Comparison of ENCODE assay signal across 14 mouse cellular contexts in the genomic region with DNA sequence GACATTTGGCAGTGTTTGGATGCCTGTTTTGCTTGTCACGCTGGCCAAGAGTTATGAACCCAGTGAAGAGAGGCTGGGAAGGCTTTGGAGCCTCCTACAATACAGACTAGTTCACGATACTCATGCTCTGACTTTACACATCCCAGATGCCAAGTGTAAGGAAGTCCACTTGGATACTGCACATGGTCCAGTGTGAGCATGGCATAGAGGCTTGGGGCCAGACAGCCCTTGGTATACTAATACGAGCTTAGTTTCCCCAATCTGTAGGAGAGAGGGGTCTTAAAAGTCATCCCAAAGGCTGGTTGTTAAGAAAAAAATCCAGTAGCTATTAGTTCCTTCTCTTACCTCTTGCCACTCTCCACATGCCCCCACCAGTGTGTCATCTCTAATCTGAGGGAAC. TPM values are rescaled to one million over a fixed set of nuclear protein-coding genes. Genes with fewer than 3 reads are reported as not detected.
DNase-seq lines count a peak whose midpoint lies in the region; ATAC-seq lines count a peak whose summit lies in the region.
"Had no signal": no experiment of that assay in that cellular context is flagged by ENCODE, and none has a peak within 500 bp of the region (broad histone marks: within the 10 kb centered on the region; RNA-seq: fewer than 3 reads in every experiment).

No protein-coding gene starts in this region.

- no peaks in the 10 kb centered on the region for H3K27me3 ChIP-seq in forebrain, embryonic 14.5 days (replicated peaks; ENCODE audit: control insufficient read depth, insufficient read depth, low read length)
- no peaks in the 10 kb centered on the region for H3K27me3 ChIP-seq in limb, embryonic 10.5 days (ENCODE audit: low read depth, poor library complexity, severe bottlenecking)
- H3K27me3 ChIP-seq in neural tube, embryonic 13.5 days: no peaks in the 10 kb centered on the region
- no peaks in the 10 kb centered on the region for H3K27me3 ChIP-seq in intestine, embryonic 15.5 days (replicated peaks)
- H3K27me3 ChIP-seq: limb, embryonic 12.5 days had no signal

- H3K27ac ChIP-seq in forebrain, embryonic 14.5 days (ENCODE audit: low read depth, low read length): peak overlapping the region; percentile 86
- H3K27ac ChIP-seq in limb, embryonic 10.5 days: peak overlapping the region; percentile 86
- H3K27ac ChIP-seq in neural tube, embryonic 13.5 days (replicated peaks): peak overlapping the region; percentile 39
- H3K27ac ChIP-seq in intestine, embryonic 15.5 days: no peak overlapping the region
- H3K27ac ChIP-seq: heart, embryonic 13.5 days had no signal

- no peaks in the 10 kb centered on the region for H3K36me3 ChIP-seq in forebrain, embryonic 14.5 days (ENCODE audit: control insufficient read depth, insufficient read depth, low read length)
- no peaks in the 10 kb centered on the region for H3K36me3 ChIP-seq in limb, embryonic 10.5 days
- H3K36me3 ChIP-seq in neural tube, embryonic 13.5 days: no peaks in the 10 kb centered on the region
- H3K36me3 ChIP-seq in intestine, embryonic 15.5 days: no peaks in the 10 kb centered on the region
- H3K36me3 ChIP-seq: heart, embryonic 13.5 days; limb, embryonic 12.5 days had no signal

- no peak for ATAC-seq in forebrain, embryonic 14.5 days
- ATAC-seq in neural tube, embryonic 13.5 days (ENCODE audit: low read depth): no peak
- no peak for ATAC-seq in intestine, embryonic 15.5 days

- no peak overlapping the region for H3K4me3 ChIP-seq in forebrain, embryonic 14.5 days (ENCODE audit: low read depth, low read length)
- H3K4me3 ChIP-seq in limb, embryonic 10.5 days: no peak overlapping the region
- H3K4me3 ChIP-seq in neural tube, embryonic 13.5 days: no peak overlapping the region
- no peak overlapping the region for H3K4me3 ChIP-seq in intestine, embryonic 15.5 days (replicated peaks)

- peaks cover 88% of the 10 kb centered on the region for H3K4me1 ChIP-seq in forebrain, embryonic 14.5 days (ENCODE audit: control insufficient read depth, insufficient read depth, low read length)
- peaks cover 58% of the 10 kb centered on the region for H3K4me1 ChIP-seq in limb, embryonic 10.5 days
- peaks cover 74% of the 10 kb centered on the region for H3K4me1 ChIP-seq in neural tube, embryonic 13.5 days (replicated peaks)
- peaks cover 4% of the 10 kb centered on the region for H3K4me1 ChIP-seq in intestine, embryonic 15.5 days (replicated peaks)

- 4% methylated on average over 3 of the region's 3 CpGs for WGBS in forebrain, embryonic 14.5 days
- WGBS in limb, embryonic 10.5 days: 45% methylated on average over 3 of the region's 3 CpGs
- WGBS in neural tube, embryonic 13.5 days: 15% methylated on average over 3 of the region's 3 CpGs
- WGBS in intestine, embryonic 15.5 days: 72% methylated on average over 3 of the region's 3 CpGs

- H3K9me3 ChIP-seq in forebrain, embryonic 14.5 days (replicated peaks; ENCODE audit: control insufficient read depth, low read length): no peaks in the 10 kb centered on the region
- H3K9me3 ChIP-seq in limb, embryonic 10.5 days (replicated peaks): no peaks in the 10 kb centered on the region
- no peaks in the 10 kb centered on the region for H3K9me3 ChIP-seq in neural tube, embryonic 13.5 days
- no peaks in the 10 kb centered on the region for H3K9me3 ChIP-seq in intestine, embryonic 15.5 days
- H3K9me3 ChIP-seq: heart, embryonic 13.5 days; limb, embryonic 12.5 days had no signal

- no peak overlapping the region for H3K9ac ChIP-seq in forebrain, embryonic 14.5 days (ENCODE audit: low read length)
- no peak overlapping the region for H3K9ac ChIP-seq in neural tube, embryonic 13.5 days
- no peak overlapping the region for H3K9ac ChIP-seq in intestine, embryonic 15.5 days
- H3K9ac ChIP-seq: lung, embryonic 14.5 days had no signal

- intact Hi-C loops in heart, postnatal 14 days (cut with DNase I): no loop called here

- peak; percentile 69 for DNase-seq in heart, adult 11 months
- no peak for DNase-seq in heart, postnatal 14 days
- DNase-seq in forebrain, embryonic 14.5 days (ENCODE audit: low spot score): no peak
- DNase-seq in limb, embryonic 10.5 days (ENCODE audit: low spot score): no peak
- no peak for DNase-seq in adrenal gland, adult 2 months
- no peak for DNase-seq in adrenal gland, adult 18-20 months (ENCODE audit: low spot score in 2 of 2)
- DNase-seq: thymus, adult 2 months had no signal

- peak overlapping the region; percentile 45; the same call in 1 of the 2 replicates for H3K4me2 ChIP-seq in forebrain, embryonic 14.5 days (ENCODE audit: low read length)
- H3K4me2 ChIP-seq in neural tube, embryonic 13.5 days: peak overlapping the region; percentile 48; the same call in 1 of the 2 replicates
- H3K4me2 ChIP-seq in intestine, embryonic 15.5 days (replicated peaks): no peak overlapping the region

RNA-seq across cellular contexts. Expression of a gene that starts 27.9 kb away (rescaled TPM):
- 1 to 10 TPM; 4.1 to 4.2 TPM for total RNA-seq in heart, postnatal 14 days (2021)
- polyA plus RNA-seq in forebrain, embryonic 14.5 days (2014; fragmentation: Nextera tagmentation; extraction: Ambion mirVana): 2.6 TPM in 2 replicates
- polyA plus RNA-seq in limb, embryonic 10.5 days (2016; fragmentation: Nextera tagmentation; extraction: Ambion mirVana): 0.63 and 0.77 TPM in 2 replicates
- 2.3 and 2.5 TPM in 2 replicates for polyA plus RNA-seq in neural tube, embryonic 13.5 days (2015; fragmentation: Nextera tagmentation; extraction: Ambion mirVana)
- polyA plus RNA-seq in intestine, embryonic 15.5 days (2015; fragmentation: Nextera tagmentation; extraction: Ambion mirVana): 0.67 and 0.81 TPM in 2 replicates
- total RNA-seq in adrenal gland, adult 2 months (2021): 10 to 100 TPM in 1 of 2 experiments, 1 to 10 TPM in 1; 3.1 to 11.2 TPM
- polyA plus RNA-seq in adrenal gland, adult 2 months (2012; rRNA removed): 2.0 and 3.6 TPM in 2 replicates
- 1 to 10 TPM; 4.1 to 7.5 TPM for total RNA-seq in adrenal gland, adult 18-20 months (2021)

RNA-seq across cellular contexts. Expression of a gene that starts 43.3 kb away (rescaled TPM):
- not detected for total RNA-seq in heart, postnatal 14 days (2021)
- polyA plus RNA-seq in forebrain, embryonic 14.5 days (2014; fragmentation: Nextera tagmentation; extraction: Ambion mirVana): not detected in 2 replicates
- polyA plus RNA-seq in limb, embryonic 10.5 days (2016; fragmentation: Nextera tagmentation; extraction: Ambion mirVana): 0.11 TPM in 1 of 2 replicates, not detected in the other
- polyA plus RNA-seq in neural tube, embryonic 13.5 days (2015; fragmentation: Nextera tagmentation; extraction: Ambion mirVana): not detected in 2 replicates
- polyA plus RNA-seq in intestine, embryonic 15.5 days (2015; fragmentation: Nextera tagmentation; extraction: Ambion mirVana): not detected in 2 replicates
- total RNA-seq in adrenal gland, adult 2 months (2021): not detected
- polyA plus RNA-seq in adrenal gland, adult 2 months (2012; rRNA removed): not detected in 2 replicates
- total RNA-seq in adrenal gland, adult 18-20 months (2021): not detected
- total RNA-seq: gastrocnemius, adult 8-10 months had no signal
- polyA plus RNA-seq: heart, embryonic 13.5 days; intestine, embryonic 16.5 days; limb, embryonic 12.5 days; lung, embryonic 14.5 days had no signal
